Mouse (Mus musculus) kidney, postnatal 36 days (tissue): ENCODE measurements around the gene Gpc5.
A peak's percentile ranks its signal among the peaks of the same experiment; 100 is the strongest.

ENCODE experiments used
- DNase-seq, 2 experiments: peaks; one replicate each; pipeline ENCODE4 v3.0.0; 2021 to 2022; ENCODE audit warnings: mixed read lengths in 2 of 2

The Gpc5 gene

DNA sequence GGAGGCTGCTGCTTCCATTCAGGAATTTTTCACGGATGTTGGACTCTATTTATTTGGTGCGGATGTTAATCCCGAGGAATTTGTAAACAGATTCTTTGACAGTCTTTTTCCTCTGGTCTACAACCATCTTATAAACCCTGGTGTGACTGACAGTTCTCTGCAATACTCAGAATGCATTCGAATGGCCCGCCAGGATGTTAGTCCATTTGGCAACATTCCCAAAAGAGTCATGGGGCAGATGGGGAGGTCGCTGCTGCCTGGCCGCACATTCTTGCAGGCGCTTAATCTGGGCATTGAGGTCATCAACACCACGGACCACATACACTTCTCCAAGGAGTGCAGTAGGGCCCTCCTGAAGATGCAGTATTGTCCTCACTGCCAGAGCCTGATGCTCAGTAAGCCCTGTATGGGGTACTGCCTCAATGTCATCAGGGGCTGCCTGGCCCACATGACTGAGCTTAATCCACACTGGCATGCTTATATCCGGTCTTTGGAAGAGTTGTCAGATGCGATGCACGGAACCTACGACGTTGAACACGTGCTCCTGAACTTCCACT is 277.7 kb downstream of the Gpc5 start:
- DNase-seq = no peak

DNA sequence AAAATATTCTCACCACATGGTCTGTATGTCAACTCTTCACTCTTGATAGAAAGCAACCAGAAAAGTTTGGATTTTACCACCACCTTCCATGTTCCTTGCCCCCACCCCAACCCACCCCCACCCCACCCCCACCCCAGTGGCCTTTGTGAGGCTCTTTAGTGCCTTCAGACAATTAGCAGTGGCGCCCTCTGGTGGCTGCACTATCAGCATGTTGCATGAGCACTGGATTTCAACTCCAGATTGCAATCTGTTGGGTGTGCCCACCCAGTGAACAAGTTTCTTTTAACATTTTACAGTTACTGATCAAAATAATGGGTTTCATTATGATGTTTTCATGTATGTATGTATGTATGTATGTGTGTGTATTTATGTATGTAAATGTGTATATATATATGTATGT is 279.1 kb downstream of the Gpc5 start:
- peak; percentile 26 to 80 for DNase-seq

DNA sequence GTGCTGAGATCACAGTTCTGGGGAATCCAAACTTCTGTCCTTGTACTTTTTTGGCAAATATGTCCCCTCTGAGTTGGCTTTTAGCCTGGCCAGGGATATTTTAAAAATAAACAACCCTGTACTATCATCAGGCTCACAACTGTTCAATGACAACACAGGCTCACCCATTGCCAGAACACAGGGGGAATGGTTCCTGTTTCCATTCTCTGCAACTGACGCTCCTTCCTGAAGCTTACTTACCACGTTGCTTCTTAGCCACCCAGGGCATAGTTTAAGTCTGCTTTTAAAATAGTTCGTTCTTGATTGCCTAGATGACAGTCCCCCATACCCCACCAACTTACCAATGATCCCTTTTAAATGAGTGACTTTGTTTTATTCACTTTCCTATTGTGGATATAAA is 299.8 kb downstream of the Gpc5 start:
- no peak for DNase-seq

DNA sequence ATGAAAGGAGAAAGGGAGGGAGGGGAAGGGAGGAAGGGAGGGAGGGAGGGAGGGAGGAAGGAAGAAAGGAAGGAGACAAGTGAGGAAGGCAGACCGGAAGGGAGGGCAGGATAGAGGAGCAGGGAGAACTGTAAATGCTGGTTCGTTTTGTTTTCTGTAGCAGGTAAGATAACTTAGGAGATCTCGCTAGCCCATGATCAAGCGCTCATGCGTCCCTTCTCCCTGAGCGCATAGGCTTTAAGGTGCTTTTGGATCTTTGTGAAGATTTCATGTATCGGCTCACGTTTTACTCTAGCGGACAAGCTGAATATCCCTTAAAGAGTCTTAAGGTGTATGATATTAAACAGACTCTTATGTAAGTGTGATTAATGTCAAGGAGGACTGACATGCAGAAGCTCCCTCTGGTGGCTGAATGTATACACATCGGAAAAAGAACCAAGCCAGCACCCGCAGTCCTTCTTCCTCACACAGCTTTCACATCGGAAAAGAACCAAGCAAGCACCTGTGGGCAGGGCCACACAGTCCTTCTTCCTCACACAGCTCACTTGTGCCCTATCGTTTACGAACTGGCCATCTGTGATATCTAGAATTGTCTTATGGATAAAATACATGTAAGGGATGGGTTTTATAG is 301.0 kb downstream of the Gpc5 start:
- DNase-seq = peak; percentile 62 to 63

DNA sequence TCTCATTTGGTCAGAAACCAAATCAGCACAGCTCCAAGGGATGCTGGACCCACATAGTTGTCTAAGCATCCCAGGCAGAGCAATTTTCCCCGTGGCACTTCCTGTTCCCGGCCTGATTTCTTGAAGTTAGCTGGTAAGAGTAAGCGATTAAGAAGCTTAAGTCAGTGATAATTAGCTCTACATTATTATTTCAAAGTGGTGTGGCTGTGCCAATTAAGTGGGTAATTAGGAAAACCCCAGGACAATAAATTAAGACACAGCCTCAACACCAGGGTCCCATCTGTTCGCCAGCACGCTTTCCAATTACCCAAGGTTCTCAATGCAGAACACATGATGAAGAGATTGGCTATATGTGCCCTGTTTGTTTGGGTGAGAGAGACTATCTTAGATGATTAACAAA is 314.6 kb downstream of the Gpc5 start:
- no peak for DNase-seq

DNA sequence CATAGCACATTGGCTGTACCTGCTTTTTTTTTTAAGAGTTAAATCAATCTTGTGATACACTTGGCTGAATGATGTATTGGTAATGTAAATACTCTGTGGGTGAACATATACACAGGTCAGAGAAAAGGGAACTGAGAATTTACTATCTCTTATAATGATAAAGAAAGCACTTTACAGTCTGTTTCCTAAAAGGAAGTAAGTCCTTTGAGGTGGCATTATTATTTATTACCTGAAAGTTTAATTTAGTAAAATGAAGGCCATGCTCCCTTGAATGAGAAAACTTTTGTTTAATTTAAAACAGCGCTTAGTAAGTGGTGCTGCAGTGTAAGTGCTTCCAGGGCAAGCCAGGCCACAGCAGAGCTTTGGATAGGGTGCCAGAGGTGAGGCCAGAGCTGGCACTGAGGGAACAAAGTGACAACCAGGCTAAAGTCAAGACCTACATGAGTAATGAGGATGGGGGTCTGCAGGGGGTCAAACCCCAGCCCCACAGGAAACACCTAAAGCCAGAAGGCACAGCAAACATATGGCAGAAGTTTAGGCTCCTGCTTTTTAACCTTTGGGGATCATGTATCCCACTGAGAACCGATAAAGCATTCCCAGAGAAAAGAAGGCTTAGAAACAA is 315.4 kb downstream of the Gpc5 start:
- DNase-seq = peak in 1 of 2 experiments; percentile 41

DNA sequence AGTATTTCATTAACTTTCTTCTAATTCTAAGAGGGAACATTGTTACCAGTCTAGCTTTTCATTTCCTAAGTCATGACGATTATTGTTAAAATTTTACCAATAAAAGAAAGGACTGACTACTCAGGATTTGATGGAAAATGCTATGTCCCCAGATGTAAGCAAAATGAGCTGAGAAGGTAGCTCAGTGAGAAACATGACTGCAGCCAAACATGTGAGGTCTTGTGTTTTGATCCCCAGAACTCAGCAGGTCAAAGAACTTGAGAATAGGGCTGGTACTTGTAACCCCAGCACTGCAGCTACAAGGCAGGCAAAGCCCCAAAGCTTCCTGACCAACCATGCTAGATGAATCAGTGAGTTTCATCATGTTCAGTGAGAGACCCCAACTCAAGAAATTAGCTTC is 318.9 kb downstream of the Gpc5 start:
- peak; percentile 37 to 60 for DNase-seq

DNA sequence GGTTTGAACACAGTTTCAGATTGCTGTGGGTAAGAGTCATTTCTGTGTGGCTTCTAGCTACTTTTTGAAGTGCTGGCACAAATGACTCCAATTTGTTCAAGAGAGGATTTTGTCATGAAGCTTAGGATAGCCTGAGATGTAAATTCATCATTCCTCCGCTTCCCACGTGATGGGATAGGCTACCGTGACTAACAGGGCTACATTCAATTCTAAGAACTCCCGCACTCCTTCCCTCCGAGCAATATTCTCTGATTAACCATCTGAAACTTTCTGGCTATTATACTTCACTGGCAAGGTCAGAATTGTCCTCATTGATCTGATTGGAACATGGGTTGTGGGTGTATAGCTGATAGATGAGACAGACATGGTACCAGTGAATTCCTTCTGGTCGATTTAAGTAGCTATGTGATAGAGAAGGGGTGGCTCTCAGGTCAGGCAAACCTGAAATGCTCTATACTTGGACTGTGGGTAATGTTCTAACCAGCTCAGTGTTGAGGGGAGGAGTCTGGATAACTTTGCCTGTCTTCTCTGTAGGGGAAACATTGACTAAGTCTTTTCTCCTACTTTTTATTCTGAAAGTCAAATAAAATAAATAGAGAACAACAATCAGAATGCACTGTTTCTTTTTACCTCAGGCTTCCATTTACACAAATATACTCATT is 319.6 kb downstream of the Gpc5 start:
- peak; percentile 22 to 63 for DNase-seq

DNA sequence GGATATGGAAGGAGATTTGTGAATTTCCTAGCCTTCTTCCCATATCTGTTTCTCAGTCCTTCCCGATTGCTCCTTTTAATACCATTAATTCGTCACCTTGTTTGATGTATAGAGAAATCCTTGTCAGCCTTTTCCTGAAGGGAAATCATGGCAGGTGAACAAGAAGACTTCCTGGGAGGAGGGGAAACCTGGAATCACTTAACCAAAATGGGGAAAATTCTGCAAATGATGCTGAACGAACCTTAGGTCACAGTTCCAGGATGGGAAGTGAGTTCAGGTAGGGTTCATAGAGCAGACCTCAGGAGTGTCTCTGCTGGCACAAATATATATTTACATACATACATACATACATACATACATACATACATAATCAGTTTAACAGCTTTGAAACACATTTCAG is 320.8 kb downstream of the Gpc5 start:
- DNase-seq = no peak

DNA sequence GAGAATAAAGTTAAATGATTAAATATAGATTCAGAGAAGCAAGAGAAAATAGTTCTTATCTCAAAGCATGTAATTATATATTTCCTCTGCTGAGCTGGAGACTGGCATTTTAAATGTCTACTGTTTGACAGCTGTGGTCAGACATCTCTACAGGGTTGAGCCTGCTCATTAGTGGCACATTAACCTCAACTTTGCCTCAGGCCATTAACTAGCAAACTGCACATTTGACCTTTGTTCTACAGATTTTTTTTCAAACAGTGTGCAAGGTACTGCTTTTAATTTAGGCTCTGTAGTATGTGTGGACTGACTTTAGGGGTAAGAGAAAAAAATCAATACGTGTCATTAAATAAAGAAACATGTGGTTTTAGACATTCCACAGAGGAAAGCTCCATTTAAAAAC is 321.4 kb downstream of the Gpc5 start:
- peak; percentile 36 to 81 for DNase-seq

DNA sequence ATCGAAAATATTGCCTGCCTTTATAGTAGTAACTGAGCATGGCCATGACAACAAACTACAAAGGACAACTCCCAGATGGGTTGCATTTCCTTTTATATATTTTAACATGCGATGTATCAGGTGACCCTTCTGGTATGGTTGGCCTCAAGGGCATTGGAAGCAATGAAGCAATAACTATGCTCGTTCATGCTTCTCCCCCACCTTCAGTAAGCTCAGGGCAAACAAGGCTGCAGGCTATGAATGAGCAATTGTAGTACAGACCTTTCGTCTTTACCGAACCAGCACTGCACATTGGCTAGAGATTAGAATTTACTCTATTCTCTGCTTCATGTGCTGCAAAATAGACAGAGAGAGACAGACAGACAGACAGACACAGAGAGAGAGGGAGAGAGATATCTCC is 322.5 kb downstream of the Gpc5 start:
- DNase-seq = peak in 1 of 2 experiments; percentile 10

DNA sequence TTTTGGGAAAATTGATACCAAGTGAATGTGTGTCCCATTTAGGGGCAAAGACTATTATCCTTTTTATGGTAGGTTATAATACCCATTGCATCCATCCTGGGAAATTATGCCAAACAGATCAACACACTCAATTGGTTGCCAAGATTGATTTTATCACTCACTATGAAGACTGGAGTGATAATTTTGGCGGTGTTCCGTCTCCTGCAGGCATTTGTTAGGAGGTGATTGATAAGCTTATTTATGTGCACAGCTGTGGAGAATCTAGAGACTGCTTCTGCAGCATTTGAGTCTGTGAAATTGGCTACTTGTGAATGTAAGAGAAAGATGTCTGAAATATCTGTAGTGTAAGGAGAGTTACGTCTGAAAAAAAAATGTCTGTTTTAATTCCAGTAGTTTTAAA is 340.0 kb downstream of the Gpc5 start:
- no peak for DNase-seq

DNA sequence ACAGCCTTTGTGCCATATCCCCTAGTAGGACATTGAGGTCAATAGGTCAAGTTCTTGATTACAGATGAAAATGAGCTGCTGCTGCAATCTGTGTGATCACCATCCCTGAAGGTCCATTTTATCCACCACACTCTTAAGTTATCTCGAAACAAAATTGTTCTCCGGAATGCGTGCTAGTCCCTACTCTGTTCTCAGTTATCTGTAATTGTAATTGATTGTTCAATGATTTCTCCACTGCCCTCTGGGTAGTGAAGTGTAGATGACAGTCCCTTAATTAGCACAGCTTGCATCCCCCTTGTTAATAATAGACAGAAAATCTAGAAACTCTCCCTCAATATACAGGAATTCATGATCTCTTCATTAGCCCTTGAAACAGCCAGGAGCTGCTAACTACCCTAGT is 340.4 kb downstream of the Gpc5 start:
- DNase-seq = no peak

DNA sequence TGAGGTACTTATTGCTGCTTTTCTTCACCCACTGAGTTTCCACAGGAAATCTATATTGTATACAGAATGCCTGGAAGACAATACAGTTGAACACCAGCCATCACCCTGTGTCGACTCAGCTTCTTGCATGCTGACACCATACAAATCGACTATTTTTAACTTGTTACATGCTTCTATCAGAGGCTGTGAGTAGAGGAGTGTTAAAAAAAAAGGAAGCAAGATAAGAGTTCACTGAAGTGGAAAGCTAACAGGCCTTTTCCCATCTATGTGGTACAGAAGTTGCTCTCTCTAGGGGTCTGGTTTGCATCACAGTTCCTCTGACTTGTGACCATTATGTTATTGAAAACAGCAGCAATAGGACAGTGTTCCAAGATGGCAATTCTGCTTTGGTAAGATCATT is 344.6 kb downstream of the Gpc5 start:
- no peak for DNase-seq

DNA sequence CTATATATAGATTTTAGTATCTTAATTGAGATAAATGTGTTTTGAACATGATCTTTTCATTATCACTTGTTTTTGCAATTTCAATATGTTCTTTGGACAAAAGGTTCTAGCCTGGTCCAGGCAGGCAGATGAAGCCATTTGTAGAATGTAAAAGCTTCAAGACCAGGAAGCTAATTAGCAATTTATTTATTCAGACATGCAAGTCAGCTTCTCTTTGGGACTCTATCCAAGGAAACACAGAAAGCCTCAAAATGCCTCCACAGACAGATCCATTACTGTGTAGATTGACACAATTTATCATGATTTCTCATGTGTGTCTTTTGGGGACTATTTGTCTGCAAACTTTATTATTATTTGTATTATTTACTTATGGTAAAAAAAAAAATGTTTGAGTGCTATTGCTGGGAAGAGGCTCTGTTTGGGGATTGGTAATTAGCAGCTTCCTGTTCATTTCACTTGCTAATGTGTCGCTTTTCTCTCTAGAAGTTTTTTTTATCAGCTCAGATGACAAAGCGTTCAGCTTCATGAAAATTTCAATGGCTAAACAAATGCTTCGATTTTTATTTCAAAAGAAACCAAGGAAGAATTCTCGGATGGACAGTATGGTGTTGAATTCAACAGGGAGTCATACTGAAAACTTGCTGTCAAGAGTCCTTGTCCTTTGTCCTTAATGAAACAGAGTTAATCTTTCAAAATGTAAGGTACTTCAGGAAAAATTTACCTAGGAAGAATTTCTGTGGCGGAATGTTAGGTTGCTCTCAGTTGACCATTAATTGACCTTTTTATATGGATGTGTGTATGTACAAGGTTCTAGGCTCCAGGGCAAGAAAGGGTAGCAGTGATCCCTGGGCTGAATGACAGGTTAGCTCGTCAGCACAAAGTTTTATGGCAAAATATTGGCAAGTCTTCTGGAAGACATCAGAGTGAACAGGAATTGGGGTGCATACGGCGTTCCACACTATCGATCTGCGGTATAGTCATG is 353.1 kb downstream of the Gpc5 start:
- peak; percentile 5 to 46 for DNase-seq

DNA sequence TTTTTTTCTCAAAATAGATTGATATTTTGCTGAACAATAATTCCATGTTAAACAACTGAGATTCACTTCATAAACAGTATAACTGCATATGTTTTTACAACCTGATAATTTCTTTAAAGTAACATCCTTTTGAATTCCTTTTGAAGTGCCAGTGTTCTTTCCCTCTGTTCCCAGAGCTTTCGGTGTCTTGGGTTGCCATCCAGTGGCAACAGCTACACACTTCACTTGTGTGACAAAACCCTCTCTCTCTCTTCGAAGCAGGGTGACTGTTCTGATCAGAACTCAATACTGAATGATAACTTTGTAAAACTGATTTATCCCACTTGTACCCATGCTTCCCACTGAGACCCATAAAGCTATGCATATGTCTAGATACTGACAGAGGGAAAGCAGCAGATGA is 358.9 kb downstream of the Gpc5 start:
- DNase-seq = peak; percentile 8 to 50

DNA sequence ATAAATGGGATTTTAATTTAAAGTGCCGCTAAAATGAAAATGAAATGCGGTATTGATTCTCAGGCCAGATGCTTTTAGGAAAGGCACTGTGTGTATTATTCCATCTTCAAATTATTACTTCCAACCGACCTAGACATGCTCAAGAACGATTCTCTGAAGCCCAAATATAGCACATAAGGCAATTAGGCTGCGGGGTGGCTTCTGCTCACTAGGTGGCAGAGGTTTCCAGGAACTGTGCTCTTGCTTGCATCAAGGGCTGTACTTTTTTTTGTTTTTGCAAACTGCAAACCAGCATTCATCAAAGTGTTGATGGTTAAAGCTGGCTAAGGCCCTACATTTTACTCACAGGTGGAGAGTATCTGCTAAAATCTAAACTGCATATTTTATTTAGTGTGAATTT is 375.9 kb downstream of the Gpc5 start:
- DNase-seq = peak in 1 of 2 experiments; percentile 4

DNA sequence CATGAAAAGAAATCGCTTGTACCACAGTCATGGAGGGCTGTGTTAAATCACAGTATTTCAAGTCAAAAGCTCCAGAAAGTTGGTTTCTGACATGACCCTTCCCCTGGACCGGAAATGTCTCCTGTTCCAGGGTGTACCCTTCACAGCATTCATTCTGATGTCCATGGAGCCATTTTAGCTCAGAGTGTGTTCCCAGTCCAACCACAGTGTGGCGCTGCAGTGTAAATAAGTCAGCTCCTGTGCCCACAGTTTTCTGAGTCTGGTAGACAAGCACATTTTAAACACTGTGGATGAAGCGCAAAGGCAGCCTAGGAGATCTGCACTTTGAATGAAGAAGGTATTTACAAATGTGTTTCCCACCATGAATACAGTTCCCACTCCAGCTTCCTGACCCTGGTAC is 383.2 kb downstream of the Gpc5 start:
- DNase-seq = peak in 1 of 2 experiments; percentile 50

DNA sequence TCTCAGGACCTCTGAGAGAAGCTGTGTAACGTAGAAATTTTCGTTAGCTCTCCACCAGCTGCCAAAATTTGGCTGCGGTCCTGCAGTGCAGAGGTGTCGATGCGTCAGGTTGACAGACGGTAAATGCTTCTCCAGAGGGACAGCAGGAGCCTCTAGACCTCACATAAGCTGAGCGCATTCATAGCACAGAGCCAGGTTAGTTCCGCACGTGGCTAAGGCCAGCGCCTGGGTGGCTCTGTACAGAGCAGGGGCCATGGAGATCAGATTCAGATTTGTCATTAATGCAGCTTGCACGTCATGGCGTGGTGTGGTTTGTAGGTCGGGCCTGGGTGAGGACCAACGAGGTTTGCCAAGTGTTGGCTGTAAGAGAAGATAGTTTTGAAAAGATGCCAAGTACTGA is 385.3 kb downstream of the Gpc5 start:
- DNase-seq = no peak

DNA sequence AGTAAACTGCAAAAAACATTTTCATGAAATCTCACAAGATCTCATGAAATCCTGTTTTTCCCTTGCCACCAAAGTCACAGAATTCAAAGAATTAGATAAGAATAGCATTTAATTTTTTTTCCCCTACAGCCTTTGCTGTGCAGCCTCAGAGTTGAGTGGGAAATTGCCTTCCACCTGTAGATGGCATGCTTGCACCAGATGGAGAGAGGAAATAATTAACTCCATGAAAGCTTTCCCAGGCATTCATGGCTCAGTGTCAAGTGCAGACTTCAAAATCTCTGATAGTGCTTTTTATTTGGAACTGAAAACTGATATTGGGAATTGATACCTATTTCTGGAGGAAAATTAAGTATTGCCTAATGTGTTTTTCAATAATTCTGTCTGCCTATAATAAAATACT is 393.1 kb downstream of the Gpc5 start:
- peak; percentile 32 to 59 for DNase-seq

DNA sequence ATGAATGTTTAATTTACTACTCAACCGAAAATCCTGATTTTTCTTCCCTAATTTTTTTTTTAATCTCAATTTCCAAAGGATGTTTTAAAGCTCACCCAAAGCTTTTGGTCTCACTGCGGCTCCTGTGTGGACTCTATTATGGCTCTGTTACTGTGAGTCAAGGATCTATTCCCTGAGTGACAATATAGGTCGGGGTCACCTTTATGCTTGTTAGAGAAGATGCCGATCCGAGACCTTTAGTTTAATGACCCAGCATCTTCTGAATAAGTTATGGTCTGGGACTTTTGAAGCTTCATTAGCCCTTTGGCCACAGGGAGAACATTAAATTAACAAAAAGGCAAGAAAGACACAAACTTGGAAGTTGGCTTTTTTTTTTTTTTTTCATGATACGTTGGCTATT is 408.8 kb downstream of the Gpc5 start:
- no peak for DNase-seq

DNA sequence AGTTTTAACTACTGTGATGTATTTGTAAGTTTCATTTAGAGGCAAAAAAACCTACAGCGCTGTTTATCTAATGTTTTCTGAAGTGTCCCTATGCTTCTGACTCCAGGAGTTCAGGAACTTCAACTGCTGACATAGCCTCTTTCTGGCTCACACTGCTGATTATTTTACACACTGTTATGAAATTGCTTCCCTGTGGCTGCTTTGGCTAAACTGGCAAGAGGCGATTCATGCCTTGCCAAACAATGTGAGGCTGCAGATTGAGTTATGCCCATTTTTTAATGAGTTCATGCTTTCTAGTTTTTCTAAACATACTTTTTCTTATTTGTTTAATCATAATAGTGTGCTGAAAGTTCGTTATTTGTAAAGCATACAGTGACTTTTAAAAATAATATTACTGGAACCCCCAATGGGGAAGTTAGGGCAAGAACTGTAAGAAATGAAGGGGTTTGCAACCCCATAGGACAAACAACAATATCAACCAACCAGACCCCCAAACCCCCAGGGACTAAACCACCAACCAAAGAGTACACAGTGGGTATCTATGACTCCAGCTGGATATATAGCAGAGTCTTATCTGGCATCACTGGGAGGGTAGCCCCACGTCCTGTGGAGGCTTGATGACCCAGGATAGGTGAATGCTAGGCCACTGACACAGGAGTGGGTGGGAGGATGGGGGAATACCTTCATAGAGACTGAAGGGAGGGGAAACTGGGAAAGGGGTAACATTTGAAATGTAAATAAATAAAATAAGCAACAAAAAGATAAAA is 454.7 kb downstream of the Gpc5 start:
- no peak for DNase-seq
